Mouse (Mus musculus): ENCODE data around the gene Sf3b4. TPM values are rescaled to one million over a fixed set of nuclear protein-coding genes. Genes with fewer than 3 reads are reported as not detected.

Sf3b4 gene
- polyA plus RNA-seq (2014; fragmentation: Nextera tagmentation; extraction: Ambion mirVana): 259 and 264 TPM in 2 replicates

DNA sequence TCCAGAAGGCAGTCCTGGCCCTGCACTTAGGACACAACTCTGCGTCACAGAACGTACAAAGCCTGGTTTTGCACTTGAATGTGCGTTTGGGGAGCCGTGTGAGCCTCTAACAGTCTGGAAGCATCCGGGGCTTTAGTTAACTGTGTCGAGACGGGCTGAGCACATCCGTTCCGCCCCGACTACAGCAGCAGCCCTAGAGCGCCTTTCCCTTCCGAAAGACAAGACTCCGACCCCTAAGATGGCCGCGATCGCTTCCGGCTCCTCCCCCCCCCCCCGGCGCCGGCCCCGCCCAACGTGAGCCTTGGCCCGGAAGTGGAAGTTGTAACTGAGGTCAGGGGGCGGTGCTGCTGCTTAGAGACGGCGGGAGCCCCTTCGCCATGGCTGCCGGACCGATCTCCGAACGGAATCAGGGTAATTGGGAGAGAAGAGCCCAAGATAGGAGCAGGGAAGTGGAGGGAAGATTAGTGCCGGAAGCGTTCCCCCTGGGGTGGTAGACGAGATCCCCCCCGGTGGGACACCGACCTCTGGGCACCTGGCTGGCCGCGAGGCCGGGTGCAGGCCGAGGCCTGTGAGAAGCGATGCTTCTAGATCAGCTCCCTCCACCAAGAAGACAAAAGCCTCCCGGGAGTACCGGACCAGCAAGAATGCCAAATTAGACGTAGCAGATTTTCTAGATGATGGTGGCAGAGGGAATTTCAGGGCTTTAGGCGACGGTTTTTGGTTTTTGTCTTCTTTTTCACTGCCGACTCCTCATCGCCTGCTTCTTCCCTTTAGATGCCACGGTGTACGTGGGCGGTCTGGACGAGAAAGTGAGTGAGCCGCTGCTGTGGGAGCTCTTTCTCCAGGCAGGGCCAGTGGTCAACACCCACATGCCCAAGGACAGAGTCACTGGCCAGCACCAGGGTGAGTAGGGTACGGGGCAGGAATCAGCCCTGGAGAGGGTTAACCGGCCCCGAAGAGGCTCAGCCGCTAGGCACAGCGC lies at the start of gene Sf3b4:
Sf3b4 (plus strand) TSS at position 136 of the 982 bp plus-strand sequence.
- peak within 1 kb of the TSS; percentile 84 for H3K9ac ChIP-seq (ENCODE audit: low read length)
- no peaks in the 10 kb centered on the region for H3K9me3 ChIP-seq (ENCODE audit: control insufficient read depth, low read length)
- WGBS: under 1% methylated on average over 58 of the region's 58 CpGs
- peaks cover 7% of the 10 kb centered on the region; the same call in 1 of the 2 replicates for H3K4me1 ChIP-seq (ENCODE audit: control insufficient read depth, insufficient read depth, low read length)
- peaks cover 20% of the 10 kb centered on the region for H3K36me3 ChIP-seq (ENCODE audit: control insufficient read depth, insufficient read depth, low read length)
- DNase-seq (ENCODE audit: low spot score) (peak; percentile 94), ATAC-seq (ENCODE audit: insufficient number of reproducible peaks, low FRiP score, low TSS enrichment, low read depth) (peak; percentile 91)
- peak within 1 kb of the TSS; percentile 95 for H3K27ac ChIP-seq (replicated peaks; ENCODE audit: low read depth, low read length)
- peak within 1 kb of the TSS; percentile 94 for H3K4me2 ChIP-seq (ENCODE audit: low read depth, severe bottlenecking)
- H3K4me3 ChIP-seq (ENCODE audit: low read depth, low read length): peak within 1 kb of the TSS; percentile 80
- no peaks in the 10 kb centered on the region for H3K27me3 ChIP-seq (ENCODE audit: control insufficient read depth, insufficient read depth, low read length)

DNA sequence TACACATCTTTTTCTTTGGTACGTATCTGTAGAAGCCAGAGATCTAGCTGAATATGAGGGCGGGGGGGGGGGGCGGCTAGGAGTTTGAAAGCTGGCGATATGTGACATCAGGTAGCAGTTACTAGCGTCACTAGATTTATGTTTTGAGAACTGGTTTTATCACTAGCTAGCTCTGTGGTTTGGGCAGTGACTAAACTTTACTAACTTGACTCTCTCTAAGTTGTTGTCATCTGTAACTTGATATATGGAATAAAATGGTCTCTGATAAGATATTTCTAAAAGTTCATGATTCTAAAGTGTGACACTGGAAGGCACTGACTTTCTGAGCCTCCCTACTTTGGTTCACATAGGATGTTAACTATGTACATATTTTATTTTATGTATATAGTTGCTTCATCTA lies 47.9 kb upstream of the Sf3b4 start:
- no peak overlapping the region for H3K4me2 ChIP-seq (ENCODE audit: low read depth, severe bottlenecking)
- no peaks in the 10 kb centered on the region for H3K36me3 ChIP-seq (ENCODE audit: control insufficient read depth, insufficient read depth, low read length)
- 95% methylated on average over 5 of the region's 5 CpGs for WGBS
- H3K4me3 ChIP-seq (ENCODE audit: low read depth, low read length): no peak overlapping the region
- H3K27me3 ChIP-seq (ENCODE audit: control insufficient read depth, insufficient read depth, low read length): no peaks in the 10 kb centered on the region
- ATAC-seq (ENCODE audit: insufficient number of reproducible peaks, low FRiP score, low TSS enrichment, low read depth): no peak
- no peaks in the 10 kb centered on the region for H3K4me1 ChIP-seq (ENCODE audit: control insufficient read depth, insufficient read depth, low read length)
- no peak for DNase-seq (ENCODE audit: low spot score)
- H3K9me3 ChIP-seq (ENCODE audit: control insufficient read depth, low read length): no peaks in the 10 kb centered on the region
- no peak overlapping the region for H3K27ac ChIP-seq (replicated peaks; ENCODE audit: low read depth, low read length)
- no peak overlapping the region for H3K9ac ChIP-seq (ENCODE audit: low read length)

DNA sequence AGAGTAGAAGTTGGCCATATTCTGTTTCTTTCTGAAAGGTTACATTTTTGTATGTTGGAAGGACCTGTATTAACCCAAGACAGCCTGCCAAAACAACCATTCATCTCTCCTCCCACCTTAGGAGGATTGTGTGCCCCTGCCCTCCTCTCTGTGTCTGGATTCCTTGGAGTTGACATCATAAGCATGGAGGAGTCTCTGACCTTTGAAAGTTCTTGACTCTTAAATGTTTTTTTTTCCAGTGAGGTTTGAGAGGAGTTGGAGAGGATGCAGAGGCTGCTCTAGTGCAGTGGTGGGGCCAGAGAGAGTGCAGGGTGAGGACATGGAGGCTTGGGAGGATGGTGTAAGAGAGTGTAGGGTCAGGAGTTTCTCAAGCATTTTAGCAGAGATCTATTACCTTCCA lies 44.0 kb upstream of the Sf3b4 start:
- H3K4me3 ChIP-seq (ENCODE audit: low read depth, low read length): no peak overlapping the region
- no peak overlapping the region for H3K4me2 ChIP-seq (ENCODE audit: low read depth, severe bottlenecking)
- H3K36me3 ChIP-seq (ENCODE audit: control insufficient read depth, insufficient read depth, low read length): no peaks in the 10 kb centered on the region
- DNase-seq (ENCODE audit: low spot score) (no peak), ATAC-seq (ENCODE audit: insufficient number of reproducible peaks, low FRiP score, low TSS enrichment, low read depth) (no peak)
- H3K27ac ChIP-seq (replicated peaks; ENCODE audit: low read depth, low read length): no peak overlapping the region
- H3K9me3 ChIP-seq (ENCODE audit: control insufficient read depth, low read length): no peaks in the 10 kb centered on the region
- H3K9ac ChIP-seq (ENCODE audit: low read length): no peak overlapping the region
- H3K27me3 ChIP-seq (ENCODE audit: control insufficient read depth, insufficient read depth, low read length): no peaks in the 10 kb centered on the region
- H3K4me1 ChIP-seq (ENCODE audit: control insufficient read depth, insufficient read depth, low read length): no peaks in the 10 kb centered on the region

DNA sequence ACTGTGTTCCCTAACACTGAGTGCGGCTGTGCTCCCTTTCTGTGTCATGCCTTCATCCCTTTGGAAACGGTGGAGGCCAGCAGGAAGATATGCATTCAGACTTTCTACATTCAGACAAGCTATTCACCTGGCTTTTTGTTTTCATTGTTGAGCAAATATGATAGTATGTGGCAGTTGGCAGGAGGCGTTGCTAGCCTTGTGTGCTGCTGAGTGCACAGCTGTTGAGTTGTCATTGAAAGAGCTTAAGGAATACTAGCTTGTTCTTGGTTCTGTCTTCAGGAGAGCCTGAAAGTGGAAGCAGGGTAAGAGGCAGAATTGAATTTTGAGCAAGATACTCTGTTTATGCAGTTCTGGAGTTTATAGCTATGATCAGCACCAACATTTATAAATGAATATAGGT lies 39.7 kb upstream of the Sf3b4 start:
- H3K36me3 ChIP-seq (ENCODE audit: control insufficient read depth, insufficient read depth, low read length): no peaks in the 10 kb centered on the region
- no peak overlapping the region for H3K9ac ChIP-seq (ENCODE audit: low read length)
- no peaks in the 10 kb centered on the region for H3K9me3 ChIP-seq (ENCODE audit: control insufficient read depth, low read length)
- no peak overlapping the region for H3K4me3 ChIP-seq (ENCODE audit: low read depth, low read length)
- WGBS: 91% methylated on average over 3 of the region's 3 CpGs
- H3K4me2 ChIP-seq (ENCODE audit: low read depth, severe bottlenecking): no peak overlapping the region
- H3K27ac ChIP-seq (replicated peaks; ENCODE audit: low read depth, low read length): no peak overlapping the region
- no peaks in the 10 kb centered on the region for H3K27me3 ChIP-seq (ENCODE audit: control insufficient read depth, insufficient read depth, low read length)
- ATAC-seq (ENCODE audit: insufficient number of reproducible peaks, low FRiP score, low TSS enrichment, low read depth) (no peak), DNase-seq (ENCODE audit: low spot score) (no peak)
- no peaks in the 10 kb centered on the region for H3K4me1 ChIP-seq (ENCODE audit: control insufficient read depth, insufficient read depth, low read length)

DNA sequence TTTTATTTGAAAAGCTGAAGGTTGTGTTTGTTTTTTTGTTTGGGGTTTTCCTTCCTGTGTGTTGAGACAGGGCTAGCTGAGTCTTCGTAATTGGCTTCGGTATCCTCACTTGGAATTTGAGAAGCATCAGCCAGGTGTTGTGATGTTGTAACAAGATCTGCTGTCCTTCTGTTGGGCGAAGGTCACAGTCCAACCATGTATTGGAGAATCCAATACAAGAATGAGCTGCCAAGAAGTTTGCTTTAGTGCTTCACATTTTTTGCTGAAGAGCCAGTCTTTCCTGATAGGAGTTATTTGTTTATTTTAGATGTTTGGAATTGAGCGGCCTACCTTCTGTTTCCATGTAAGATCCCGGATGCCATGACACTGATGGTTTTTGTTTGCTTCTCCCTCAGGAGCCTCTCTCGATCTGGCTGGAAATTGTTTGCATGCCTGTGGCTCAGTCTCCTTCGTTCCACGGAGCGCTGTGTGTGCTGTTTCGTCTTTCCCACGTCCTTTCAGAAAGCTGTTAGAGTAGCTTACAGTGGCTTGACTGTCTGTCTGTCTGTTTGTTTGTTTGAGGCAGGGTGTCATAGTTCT lies 38.7 kb upstream of the Sf3b4 start:
- H3K27me3 ChIP-seq (ENCODE audit: control insufficient read depth, insufficient read depth, low read length): no peaks in the 10 kb centered on the region
- 83% methylated on average over 11 of the region's 11 CpGs for WGBS
- ATAC-seq (ENCODE audit: insufficient number of reproducible peaks, low FRiP score, low TSS enrichment, low read depth): no peak

DNA sequence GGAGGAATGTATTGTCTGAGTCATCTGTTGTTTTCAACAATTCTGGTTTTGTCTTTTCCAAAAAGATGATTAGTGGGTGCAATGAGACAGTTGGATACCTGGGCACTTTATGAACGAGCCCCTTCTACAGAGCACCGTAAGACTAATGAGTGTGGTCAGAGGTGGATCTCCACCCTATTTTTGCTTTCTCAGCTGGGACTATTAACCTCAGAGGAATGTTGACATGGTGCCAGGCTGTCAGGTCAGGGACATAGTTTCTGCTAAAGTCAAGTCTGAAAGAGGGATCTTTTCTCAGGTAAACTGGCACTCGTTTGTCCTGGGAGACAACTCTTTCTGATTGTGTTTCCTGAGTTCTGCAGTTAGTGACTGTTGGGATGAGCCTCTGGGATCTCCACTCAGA lies 37.1 kb upstream of the Sf3b4 start:
- Histone ChIP-seq H3K4me1 (ENCODE audit: control insufficient read depth, insufficient read depth, low read length) (no peaks in the 10 kb centered on the region), H3K27me3 (ENCODE audit: control insufficient read depth, insufficient read depth, low read length) (no peaks in the 10 kb centered on the region), H3K4me2 (ENCODE audit: low read depth, severe bottlenecking) (no peak overlapping the region), H3K9me3 (ENCODE audit: control insufficient read depth, low read length) (no peaks in the 10 kb centered on the region), H3K36me3 (ENCODE audit: control insufficient read depth, insufficient read depth, low read length) (no peaks in the 10 kb centered on the region), H3K4me3 (ENCODE audit: low read depth, low read length) (no peak overlapping the region), H3K27ac (replicated peaks; ENCODE audit: low read depth, low read length) (no peak overlapping the region), H3K9ac (ENCODE audit: low read length) (no peak overlapping the region)
- ATAC-seq (ENCODE audit: insufficient number of reproducible peaks, low FRiP score, low TSS enrichment, low read depth) (no peak), DNase-seq (ENCODE audit: low spot score) (no peak)
- 82% methylated on average over 3 of the region's 3 CpGs for WGBS

More for the DNA sequence above, 38.7 kb upstream of the Sf3b4 start:
- no peaks in the 10 kb centered on the region for H3K9me3 ChIP-seq (ENCODE audit: control insufficient read depth, low read length)
- H3K36me3 ChIP-seq (ENCODE audit: control insufficient read depth, insufficient read depth, low read length): no peaks in the 10 kb centered on the region
- no peak overlapping the region for H3K27ac ChIP-seq (replicated peaks; ENCODE audit: low read depth, low read length)
- DNase-seq (ENCODE audit: low spot score): no peak
- H3K4me2 ChIP-seq (ENCODE audit: low read depth, severe bottlenecking): no peak overlapping the region
- no peak overlapping the region for H3K4me3 ChIP-seq (ENCODE audit: low read depth, low read length)
- no peaks in the 10 kb centered on the region for H3K4me1 ChIP-seq (ENCODE audit: control insufficient read depth, insufficient read depth, low read length)
- H3K9ac ChIP-seq (ENCODE audit: low read length): no peak overlapping the region

DNA sequence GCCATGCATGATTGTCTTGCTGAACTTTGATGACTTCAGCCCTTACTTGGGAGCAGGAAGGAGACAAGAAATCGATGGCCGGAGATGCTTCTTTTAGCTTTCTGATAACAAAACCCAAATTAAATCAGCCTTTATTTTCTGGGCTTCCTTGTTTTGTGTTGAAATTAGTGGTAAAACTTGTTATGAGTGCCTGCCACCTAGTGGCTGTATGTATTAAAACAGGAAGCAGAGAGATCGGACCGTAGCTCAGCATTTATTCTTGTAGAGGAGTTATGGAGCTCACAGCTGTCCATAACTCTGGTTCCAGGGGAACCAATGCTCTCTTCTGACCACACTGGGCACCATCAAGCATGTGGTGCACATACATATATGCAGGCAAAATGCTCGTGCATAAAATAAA lies 24.2 kb upstream of the Sf3b4 start:
- 29% methylated on average over 5 of the region's 5 CpGs for WGBS
- Histone ChIP-seq H3K9ac (ENCODE audit: low read length) (no peak overlapping the region), H3K27ac (replicated peaks; ENCODE audit: low read depth, low read length) (no peak overlapping the region), H3K27me3 (ENCODE audit: control insufficient read depth, insufficient read depth, low read length) (no peaks in the 10 kb centered on the region), H3K4me1 (ENCODE audit: control insufficient read depth, insufficient read depth, low read length) (no peaks in the 10 kb centered on the region), H3K4me3 (ENCODE audit: low read depth, low read length) (no peak overlapping the region), H3K36me3 (ENCODE audit: control insufficient read depth, insufficient read depth, low read length) (peaks cover 3% of the 10 kb centered on the region; the same call in 1 of the 2 replicates), H3K4me2 (ENCODE audit: low read depth, severe bottlenecking) (no peak overlapping the region), H3K9me3 (ENCODE audit: control insufficient read depth, low read length) (no peaks in the 10 kb centered on the region)
- DNase-seq (ENCODE audit: low spot score): peak; percentile 42
- ATAC-seq (ENCODE audit: insufficient number of reproducible peaks, low FRiP score, low TSS enrichment, low read depth): no peak

DNA sequence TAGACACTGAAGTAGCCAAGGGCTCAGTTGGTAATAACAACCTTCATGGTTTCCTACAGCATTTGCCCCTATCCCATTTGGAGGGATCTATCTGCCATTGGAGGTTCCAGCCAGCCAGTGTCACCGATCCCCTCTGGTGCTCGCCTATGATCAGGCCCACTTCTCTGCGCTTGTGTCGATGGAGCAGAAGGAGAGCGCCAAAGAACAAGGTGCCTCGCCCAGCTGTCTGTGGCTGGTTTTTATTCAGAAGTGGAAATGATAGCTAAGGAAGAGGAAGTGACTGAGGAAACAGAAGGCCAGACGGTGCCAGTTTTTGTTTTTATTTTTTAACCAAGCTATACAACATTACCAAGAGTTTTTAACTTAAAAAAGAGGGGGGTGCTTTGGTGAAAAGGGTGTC lies 20.3 kb upstream of the Sf3b4 start:
- no peaks in the 10 kb centered on the region for H3K27me3 ChIP-seq (ENCODE audit: control insufficient read depth, insufficient read depth, low read length)
- no peak overlapping the region for H3K9ac ChIP-seq (ENCODE audit: low read length)
- no peak overlapping the region for H3K4me3 ChIP-seq (ENCODE audit: low read depth, low read length)
- no peaks in the 10 kb centered on the region for H3K9me3 ChIP-seq (ENCODE audit: control insufficient read depth, low read length)
- H3K4me2 ChIP-seq (ENCODE audit: low read depth, severe bottlenecking): no peak overlapping the region
- WGBS: 91% methylated on average over 7 of the region's 7 CpGs
- ATAC-seq (ENCODE audit: insufficient number of reproducible peaks, low FRiP score, low TSS enrichment, low read depth) (no peak), DNase-seq (ENCODE audit: low spot score) (no peak)
- no peaks in the 10 kb centered on the region for H3K4me1 ChIP-seq (ENCODE audit: control insufficient read depth, insufficient read depth, low read length)
- peaks cover 14% of the 10 kb centered on the region; the same call in 1 of the 2 replicates for H3K36me3 ChIP-seq (ENCODE audit: control insufficient read depth, insufficient read depth, low read length)
- no peak overlapping the region for H3K27ac ChIP-seq (replicated peaks; ENCODE audit: low read depth, low read length)

Data from limb, embryonic 11.5 days (tissue).